Mouse (Mus musculus): ENCODE results near the gene Galnt12. TPM values are rescaled to one million over a fixed set of nuclear protein-coding genes. Genes with fewer than 3 reads are reported as not detected.

The Galnt12 gene
- polyA plus RNA-seq, 1 experiment: 2.4 TPM

- TF ChIP-seq POLR2A (IDR thresholded peaks at IDR 0.05; ENCODE audit: control insufficient read depth, low read depth, low read length) (no peak), CTCF (IDR thresholded peaks at IDR 0.05; ENCODE audit: control insufficient read depth, insufficient read depth, insufficient replicate concordance, low read depth, low read length) (no peak)
- H3K27ac ChIP-seq (ENCODE audit: control insufficient read depth, insufficient read depth, low read depth, low read length): no peak overlapping the region
- H3K4me1 ChIP-seq (ENCODE audit: control insufficient read depth, insufficient read depth, low read length): no peaks in the 10 kb centered on the region
Observed at GRCm38 (mm10) chr4:47140301-47140700, 48.6 kb downstream of the Galnt12 start.

GRCm38 (mm10) chr4:47141444-47142154 lies 49.9 kb downstream of the Galnt12 start:
- H3K36me3 ChIP-seq (ENCODE audit: control insufficient read depth, insufficient read depth, low read length): no peaks in the 10 kb centered on the region
- H3K27me3 ChIP-seq (ENCODE audit: control insufficient read depth, insufficient read depth, low read length): no peaks in the 10 kb centered on the region
- no peak overlapping the region for H3K4me3 ChIP-seq (ENCODE audit: control insufficient read depth, low read depth, low read length)
- no peak for TF ChIP-seq POLR2A (IDR thresholded peaks at IDR 0.05; ENCODE audit: control insufficient read depth, low read depth, low read length)
- no peaks in the 10 kb centered on the region for H3K4me1 ChIP-seq (ENCODE audit: control insufficient read depth, insufficient read depth, low read length)
- H3K27ac ChIP-seq (ENCODE audit: control insufficient read depth, insufficient read depth, low read depth, low read length): no peak overlapping the region

More at GRCm38 (mm10) chr4:47140301-47140700, 48.6 kb downstream of the Galnt12 start:
- Histone ChIP-seq H3K27me3 (ENCODE audit: control insufficient read depth, insufficient read depth, low read length) (no peaks in the 10 kb centered on the region), H3K4me3 (ENCODE audit: control insufficient read depth, low read depth, low read length) (no peak overlapping the region), H3K36me3 (ENCODE audit: control insufficient read depth, insufficient read depth, low read length) (no peaks in the 10 kb centered on the region)

- Histone ChIP-seq H3K4me3 (ENCODE audit: control insufficient read depth, low read depth, low read length) (no peak overlapping the region), H3K4me1 (ENCODE audit: control insufficient read depth, insufficient read depth, low read length) (no peaks in the 10 kb centered on the region), H3K36me3 (ENCODE audit: control insufficient read depth, insufficient read depth, low read length) (no peaks in the 10 kb centered on the region), H3K27ac (ENCODE audit: control insufficient read depth, insufficient read depth, low read depth, low read length) (no peak overlapping the region), H3K27me3 (ENCODE audit: control insufficient read depth, insufficient read depth, low read length) (no peaks in the 10 kb centered on the region)
- TF ChIP-seq POLR2A (IDR thresholded peaks at IDR 0.05; ENCODE audit: control insufficient read depth, low read depth, low read length): no peak
- no peak for TF ChIP-seq CTCF (IDR thresholded peaks at IDR 0.05; ENCODE audit: control insufficient read depth, insufficient read depth, insufficient replicate concordance, low read depth, low read length)
Observed at GRCm38 (mm10) chr4:47143849-47144248, 52.1 kb downstream of the Galnt12 start.

- Histone ChIP-seq H3K27ac (ENCODE audit: control insufficient read depth, insufficient read depth, low read depth, low read length) (no peak overlapping the region), H3K27me3 (ENCODE audit: control insufficient read depth, insufficient read depth, low read length) (no peaks in the 10 kb centered on the region), H3K4me1 (ENCODE audit: control insufficient read depth, insufficient read depth, low read length) (no peaks in the 10 kb centered on the region; the same call in 1 of the 2 replicates), H3K36me3 (ENCODE audit: control insufficient read depth, insufficient read depth, low read length) (no peaks in the 10 kb centered on the region), H3K4me3 (ENCODE audit: control insufficient read depth, low read depth, low read length) (no peak overlapping the region)
- TF ChIP-seq POLR2A (IDR thresholded peaks at IDR 0.05; ENCODE audit: control insufficient read depth, low read depth, low read length) (no peak), CTCF (IDR thresholded peaks at IDR 0.05; ENCODE audit: control insufficient read depth, insufficient read depth, insufficient replicate concordance, low read depth, low read length) (no peak)
Observed at GRCm38 (mm10) chr4:47145341-47145740, 53.6 kb downstream of the Galnt12 start.

GRCm38 (mm10) chr4:47146561-47146960 lies 54.9 kb downstream of the Galnt12 start:
- TF ChIP-seq CTCF (IDR thresholded peaks at IDR 0.05; ENCODE audit: control insufficient read depth, insufficient read depth, insufficient replicate concordance, low read depth, low read length): no peak
- Histone ChIP-seq H3K4me1 (ENCODE audit: control insufficient read depth, insufficient read depth, low read length) (peaks cover 2% of the 10 kb centered on the region), H3K27ac (ENCODE audit: control insufficient read depth, insufficient read depth, low read depth, low read length) (no peak overlapping the region)

GRCm38 (mm10) chr4:47149963-47150362 lies 58.3 kb downstream of the Galnt12 start:
- TF ChIP-seq CTCF (IDR thresholded peaks at IDR 0.05; ENCODE audit: control insufficient read depth, insufficient read depth, insufficient replicate concordance, low read depth, low read length): no peak
- TF ChIP-seq POLR2A (IDR thresholded peaks at IDR 0.05; ENCODE audit: control insufficient read depth, low read depth, low read length): no peak
- H3K27me3 ChIP-seq (ENCODE audit: control insufficient read depth, insufficient read depth, low read length): no peaks in the 10 kb centered on the region
- H3K36me3 ChIP-seq (ENCODE audit: control insufficient read depth, insufficient read depth, low read length): no peaks in the 10 kb centered on the region
- peak overlapping the region; percentile 42; the same call in 1 of the 2 replicates for H3K27ac ChIP-seq (ENCODE audit: control insufficient read depth, insufficient read depth, low read depth, low read length)
- H3K4me1 ChIP-seq (ENCODE audit: control insufficient read depth, insufficient read depth, low read length): peaks cover 4% of the 10 kb centered on the region
- no peak overlapping the region for H3K4me3 ChIP-seq (ENCODE audit: control insufficient read depth, low read depth, low read length)

More at GRCm38 (mm10) chr4:47146561-47146960, 54.9 kb downstream of the Galnt12 start:
- Histone ChIP-seq H3K4me3 (ENCODE audit: control insufficient read depth, low read depth, low read length) (no peak overlapping the region), H3K27me3 (ENCODE audit: control insufficient read depth, insufficient read depth, low read length) (no peaks in the 10 kb centered on the region), H3K36me3 (ENCODE audit: control insufficient read depth, insufficient read depth, low read length) (no peaks in the 10 kb centered on the region)

GRCm38 (mm10) chr4:47150806-47151205 lies 59.1 kb downstream of the Galnt12 start:
- no peak for TF ChIP-seq CTCF (IDR thresholded peaks at IDR 0.05; ENCODE audit: control insufficient read depth, insufficient read depth, insufficient replicate concordance, low read depth, low read length)
- no peak for TF ChIP-seq POLR2A (IDR thresholded peaks at IDR 0.05; ENCODE audit: control insufficient read depth, low read depth, low read length)
- H3K27me3 ChIP-seq (ENCODE audit: control insufficient read depth, insufficient read depth, low read length): no peaks in the 10 kb centered on the region
- H3K4me1 ChIP-seq (ENCODE audit: control insufficient read depth, insufficient read depth, low read length): peaks cover 4% of the 10 kb centered on the region
- H3K4me3 ChIP-seq (ENCODE audit: control insufficient read depth, low read depth, low read length): no peak overlapping the region
- no peak overlapping the region for H3K27ac ChIP-seq (ENCODE audit: control insufficient read depth, insufficient read depth, low read depth, low read length)
- no peaks in the 10 kb centered on the region for H3K36me3 ChIP-seq (ENCODE audit: control insufficient read depth, insufficient read depth, low read length)

All from testis, adult 2 months (tissue).